Mouse (Mus musculus) frontal cortex, postnatal 14 days (tissue): Measurements from ENCODE around the gene F2.
A peak's percentile ranks its signal among the peaks of the same experiment; 100 is the strongest.
"Not testable (repeated sequence)": the region's sequence is repeated elsewhere in the genome, so short reads cannot be mapped to it uniquely, and the experiment has no call there.

ENCODE experiments used
- DNase-seq, 2 experiments: peaks; one replicate each; pipeline ENCODE4 v3.0.0; 2022; ENCODE audit warnings: low spot score in 2 of 2

F2 gene

DNA sequence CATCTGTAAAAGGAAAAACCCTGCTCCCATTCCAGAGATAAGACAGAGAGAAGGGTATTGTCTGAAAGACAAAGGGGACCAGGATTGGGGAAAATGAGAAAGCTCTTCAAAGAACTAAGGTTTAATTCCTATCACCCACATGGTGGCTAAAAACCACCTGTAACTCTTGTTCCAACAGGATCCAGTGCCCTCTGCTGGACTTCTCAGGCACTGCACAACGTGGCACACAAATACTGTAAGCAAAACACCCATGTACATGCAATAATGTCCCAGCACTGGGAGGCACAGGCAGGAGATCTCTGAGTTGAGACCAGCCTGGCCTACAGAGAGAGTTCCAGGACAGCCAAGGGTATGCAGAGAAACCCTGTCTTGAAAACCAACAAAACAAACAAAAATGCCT lies 10.5 kb upstream of the F2 start:
- peak in 1 of 2 experiments; percentile 49 for DNase-seq

DNA sequence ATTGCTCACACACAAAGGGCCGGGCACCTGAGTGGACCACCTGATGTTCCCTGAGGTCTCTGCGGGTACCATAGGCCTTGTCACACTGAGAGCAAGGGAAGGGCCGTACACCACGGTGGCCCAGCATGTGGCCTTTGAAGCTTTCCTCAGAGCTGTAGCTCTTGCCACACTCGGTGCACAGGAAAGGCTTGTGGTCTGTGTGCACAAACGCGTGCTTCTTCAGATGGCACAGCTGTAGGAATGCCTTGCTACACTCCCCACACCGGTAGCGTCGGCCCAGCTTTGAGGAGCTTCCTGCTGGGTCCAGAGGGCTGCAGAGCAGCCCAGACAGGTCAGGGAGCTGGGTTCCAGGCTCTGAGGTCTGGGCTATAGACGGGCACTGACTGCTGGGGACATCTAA lies 9.6 kb upstream of the F2 start:
- DNase-seq, result no peak

DNA sequence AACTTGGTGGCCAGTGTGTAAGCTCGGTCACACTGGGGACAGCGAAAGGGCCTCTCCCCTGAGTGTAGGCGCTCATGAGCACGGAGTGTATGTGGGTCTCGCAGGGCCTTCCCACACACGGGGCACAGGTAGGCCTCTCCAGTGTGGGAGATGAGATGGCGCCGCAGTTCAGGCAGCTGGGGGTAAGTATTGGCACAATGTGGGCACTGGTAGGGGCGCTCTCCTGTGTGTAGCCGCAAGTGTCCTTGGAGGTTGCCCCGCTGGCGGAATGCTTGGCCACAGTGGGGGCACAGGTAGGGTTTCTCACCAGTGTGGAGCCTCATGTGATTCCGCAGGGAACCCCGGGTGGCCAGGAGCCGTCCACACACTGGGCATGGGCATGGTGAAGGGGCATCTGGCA lies 9.1 kb upstream of the F2 start:
- no peak for DNase-seq

DNA sequence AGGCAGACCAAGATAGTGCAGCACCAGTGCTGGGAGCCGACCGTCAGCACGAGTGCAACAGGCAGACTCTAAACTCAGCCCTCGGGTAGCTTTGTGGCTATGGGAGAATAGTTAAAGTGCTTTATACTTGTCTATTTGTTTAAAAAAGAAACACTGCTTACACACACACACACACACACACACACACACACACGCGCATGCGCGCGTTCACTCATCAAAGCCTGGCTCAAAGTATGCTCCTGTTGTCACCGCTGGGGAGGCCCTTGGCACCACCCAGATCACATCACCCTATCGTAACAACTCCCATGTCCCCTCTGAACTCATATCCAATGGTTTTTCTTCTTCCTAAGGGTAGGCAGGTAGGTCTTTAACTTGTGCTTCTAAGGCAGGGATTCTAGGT lies 7.8 kb upstream of the F2 start:
- DNase-seq, result no peak

DNA sequence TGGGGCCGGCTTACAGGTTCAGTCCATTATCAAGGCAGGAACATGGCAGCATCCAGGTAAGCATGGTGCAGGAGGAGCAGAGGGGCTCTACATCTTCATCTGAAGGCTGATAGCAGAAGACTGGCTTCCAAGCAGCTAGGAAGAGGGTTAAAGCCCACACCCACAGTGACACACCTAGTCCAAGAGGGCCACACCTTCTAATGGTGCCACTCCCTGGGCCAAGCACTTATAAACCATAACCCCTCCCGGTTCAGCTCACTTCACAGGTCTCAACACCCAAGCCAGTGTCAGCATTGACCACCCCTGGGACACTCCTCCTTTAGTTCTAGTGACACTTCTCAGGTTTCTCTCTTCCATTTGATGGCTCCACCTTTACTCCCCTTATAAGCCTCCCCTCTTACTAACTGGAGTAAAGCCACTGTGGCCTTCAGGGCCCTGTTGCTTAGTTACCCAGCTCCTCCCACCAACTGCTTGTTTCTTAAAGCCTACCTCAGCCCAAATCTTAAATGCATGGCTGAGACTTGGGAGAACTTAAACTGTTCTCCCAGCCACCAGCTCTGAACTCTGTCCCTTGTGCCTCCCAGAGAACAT lies 6.7 kb upstream of the F2 start:
- DNase-seq, result no peak

DNA sequence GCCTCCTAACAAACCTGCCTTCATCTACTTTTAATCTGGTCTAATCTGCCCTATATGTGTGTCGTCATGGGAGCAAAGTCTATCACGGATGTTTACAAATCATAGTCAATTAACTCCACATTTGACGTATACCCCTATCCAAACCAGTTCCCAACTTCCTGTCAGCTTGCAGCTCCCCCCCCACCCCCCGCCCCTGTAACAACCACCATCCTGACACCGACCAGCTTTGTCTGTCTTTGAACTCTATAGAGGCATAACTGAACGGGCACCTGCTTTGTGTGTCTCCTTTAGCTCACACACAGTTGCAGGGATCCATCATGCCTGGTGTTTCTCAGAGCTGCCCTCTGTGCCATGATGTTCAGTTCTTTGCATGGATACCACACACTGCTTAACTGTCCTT lies 2.7 kb upstream of the F2 start:
- DNase-seq, result no peak

DNA sequence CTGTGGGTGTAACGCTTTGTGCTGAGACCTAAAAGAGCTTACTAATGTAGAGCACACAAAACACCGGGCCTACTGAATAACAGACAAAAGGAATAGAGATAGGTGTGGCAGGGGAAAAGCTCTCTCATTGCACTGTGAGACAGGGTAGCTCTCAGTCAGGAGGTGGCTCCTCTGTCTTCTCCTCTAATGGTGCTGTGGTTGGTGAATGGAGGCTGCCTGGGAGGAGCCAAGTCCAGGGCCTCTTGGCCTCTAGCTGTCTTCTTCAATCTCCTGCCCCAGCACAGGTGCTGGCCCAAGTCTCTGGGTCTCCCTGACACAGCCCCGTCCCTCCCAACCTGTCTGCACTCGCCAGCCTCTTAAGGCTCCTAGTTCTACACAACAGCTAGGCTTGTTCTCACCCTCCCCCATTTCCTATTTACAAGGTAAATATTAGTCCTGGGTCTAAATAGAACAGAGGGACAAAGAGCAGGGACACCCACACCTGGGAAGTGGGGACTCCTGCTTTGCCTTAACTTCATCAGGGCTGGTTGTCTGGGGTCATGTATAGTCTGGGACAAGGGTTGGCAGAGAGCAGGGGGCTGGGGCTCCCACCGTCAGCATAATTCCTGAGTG lies 619 bp upstream of the F2 start:
- no peak for DNase-seq

DNA sequence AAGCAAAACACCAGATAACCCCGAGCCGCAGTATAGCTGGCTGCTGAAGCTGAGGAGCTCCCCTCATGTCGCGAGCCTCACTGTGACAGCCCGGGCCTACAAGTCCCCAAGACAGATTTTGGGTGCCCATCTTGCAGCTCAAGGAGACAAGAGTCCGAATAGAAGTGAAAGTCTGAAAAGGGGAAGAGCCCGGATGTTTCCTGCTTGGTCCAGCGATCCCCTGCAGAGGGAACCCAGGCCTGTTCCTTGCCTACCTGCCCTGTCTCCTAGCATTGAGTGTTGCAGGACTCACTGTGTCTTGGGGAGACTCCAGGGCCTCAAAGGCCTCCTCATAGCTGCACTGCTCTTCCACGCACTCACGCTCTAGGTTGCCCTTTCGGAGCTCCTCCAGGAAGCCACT lies 728 bp downstream of the F2 start:
- DNase-seq, result no peak

DNA sequence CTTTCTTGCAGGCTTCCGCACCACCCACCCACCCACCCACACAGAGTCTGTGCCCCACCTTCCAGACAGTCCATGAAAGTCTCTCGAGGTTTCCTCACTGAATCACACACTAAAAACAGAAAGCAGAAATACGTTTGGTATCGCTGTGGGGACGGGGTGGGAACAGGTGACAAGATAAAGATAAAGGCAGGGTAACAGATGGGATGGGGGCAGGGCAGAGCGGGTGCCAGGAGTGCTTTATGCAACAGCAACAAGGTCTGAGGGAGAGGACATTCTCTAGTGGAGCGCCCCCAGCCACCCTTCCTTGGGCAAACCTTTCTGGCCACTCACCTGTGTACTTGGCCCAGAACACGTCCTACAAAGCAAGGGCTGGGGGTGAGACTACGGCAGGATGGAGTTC lies 1.4 kb downstream of the F2 start:
- no peak for DNase-seq

DNA sequence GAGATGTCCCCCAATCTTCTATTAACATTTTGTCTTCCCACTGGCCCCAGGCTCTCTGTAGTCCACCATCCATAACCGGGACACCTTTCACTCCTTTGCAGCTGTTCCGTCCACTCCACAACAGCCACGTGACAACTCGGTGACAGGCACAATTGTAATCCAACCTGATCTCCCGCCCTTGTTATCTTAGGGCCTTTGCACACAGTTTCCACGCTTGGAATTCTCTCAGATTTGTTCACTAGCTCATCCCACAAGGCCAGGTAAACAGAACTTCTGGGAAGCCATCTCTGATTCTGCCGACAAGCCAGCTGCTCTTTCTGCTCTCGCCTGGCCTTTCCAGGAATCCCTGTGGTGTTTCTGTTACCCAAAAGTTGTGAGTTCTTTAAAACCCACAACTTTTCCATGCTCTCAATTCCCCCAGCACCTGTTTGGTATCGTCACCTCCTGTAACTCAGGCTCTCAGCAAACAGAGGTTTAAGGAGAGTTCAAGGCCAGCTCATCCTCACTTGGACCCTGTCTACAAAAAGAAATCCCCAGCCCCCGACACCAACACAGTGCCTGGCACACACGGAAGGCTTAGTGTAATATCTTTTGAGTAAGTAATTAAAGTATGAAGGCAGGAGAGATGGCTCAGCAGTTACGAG lies 2.8 kb downstream of the F2 start:
- no peak for DNase-seq

DNA sequence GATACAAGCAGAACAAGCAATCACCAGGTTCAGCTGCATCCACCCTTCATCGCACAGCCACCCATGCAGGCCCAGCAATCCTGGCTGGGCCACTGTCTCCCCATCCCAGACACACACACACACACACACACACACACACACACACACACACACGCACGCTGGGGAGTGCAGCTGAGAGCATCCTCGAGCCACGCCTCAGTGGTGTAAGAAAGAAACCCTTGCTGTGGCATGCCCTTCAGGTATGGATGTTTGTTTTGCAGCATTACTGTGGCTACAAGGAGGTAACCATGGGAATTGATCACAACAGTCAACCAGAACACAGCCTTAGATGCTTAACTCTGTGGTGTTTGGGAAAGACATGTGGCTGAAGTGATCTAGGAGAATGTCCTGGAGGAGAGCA lies 3.9 kb downstream of the F2 start:
- no peak for DNase-seq

DNA sequence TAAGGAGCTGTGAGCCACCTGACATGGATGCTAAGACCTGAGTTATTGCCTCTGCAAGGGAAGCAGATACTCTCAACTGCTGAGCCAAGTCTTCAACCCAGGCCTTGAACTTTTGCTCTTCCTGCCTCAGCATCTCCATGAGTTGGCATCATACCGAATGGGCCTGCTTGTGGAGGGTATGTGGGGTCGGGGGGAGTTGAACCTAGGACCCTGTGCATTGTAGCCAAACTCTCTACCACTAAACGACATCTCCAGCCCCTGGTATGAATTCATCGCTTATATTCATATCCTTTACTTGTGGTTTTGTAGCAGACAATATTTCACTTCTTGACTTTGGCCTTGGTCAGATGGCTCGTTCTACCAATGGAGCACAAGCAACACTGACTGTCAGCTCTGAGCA lies 4.4 kb downstream of the F2 start:
- DNase-seq, result no peak

DNA sequence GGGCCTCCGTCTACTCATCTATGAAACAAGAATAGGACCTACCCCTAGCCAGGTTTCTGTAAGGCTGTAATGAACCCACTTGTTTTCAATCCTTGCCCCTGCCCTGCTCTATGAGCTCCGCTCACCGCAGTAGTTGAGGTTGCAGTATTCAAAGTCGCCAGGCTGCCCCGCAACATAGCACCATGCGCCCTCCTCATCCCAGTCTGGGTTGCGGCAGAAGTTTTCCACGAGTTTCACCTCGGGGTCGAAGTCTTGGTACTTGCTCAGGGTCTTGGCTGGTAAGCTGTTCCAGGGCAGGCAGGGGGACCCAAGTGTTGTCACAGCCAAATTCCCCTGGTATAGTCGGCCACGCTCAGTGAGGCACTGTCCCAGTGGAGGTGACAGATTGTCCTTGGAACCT lies 5.8 kb downstream of the F2 start:
- no peak for DNase-seq

DNA sequence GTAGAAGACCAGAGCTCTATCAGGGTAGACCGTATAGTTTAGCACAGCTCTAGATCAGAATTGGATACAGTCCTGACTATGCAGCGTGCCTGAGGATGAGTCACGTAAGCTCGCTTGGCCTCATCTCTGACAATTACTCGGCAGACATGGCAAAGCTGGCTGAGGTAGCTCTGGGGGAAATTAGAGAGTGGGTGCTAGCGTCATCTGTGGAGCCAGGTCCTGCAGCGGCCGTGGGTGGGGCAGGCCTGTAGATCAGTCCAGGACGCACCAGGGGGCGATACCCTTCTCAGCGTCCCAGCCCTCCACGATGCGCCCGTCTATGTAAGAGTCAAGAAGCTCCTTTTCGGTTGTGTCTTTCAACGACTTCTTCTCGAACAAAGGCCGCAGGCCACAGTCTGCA lies 6.5 kb downstream of the F2 start:
- no peak for DNase-seq

DNA sequence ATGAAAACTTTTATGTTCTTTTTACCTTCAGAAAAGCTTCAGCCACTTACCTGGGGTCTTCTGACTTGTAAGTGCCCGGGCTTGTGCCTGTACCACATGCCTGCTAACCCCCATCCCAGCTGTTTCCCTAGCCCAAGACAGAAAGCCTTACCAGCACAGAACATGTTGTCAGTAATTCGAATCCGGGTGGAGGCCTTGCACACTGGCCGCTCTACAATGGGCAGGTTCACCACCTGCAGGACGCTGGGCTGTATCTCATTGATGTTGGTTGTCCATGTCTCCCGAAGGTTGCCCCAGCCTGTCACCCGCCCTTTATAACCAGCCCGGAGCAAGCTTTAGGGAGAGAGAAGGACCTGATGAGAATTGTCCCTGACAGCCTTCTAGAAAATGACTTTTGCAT lies 8.0 kb downstream of the F2 start:
- DNase-seq, result no peak

DNA sequence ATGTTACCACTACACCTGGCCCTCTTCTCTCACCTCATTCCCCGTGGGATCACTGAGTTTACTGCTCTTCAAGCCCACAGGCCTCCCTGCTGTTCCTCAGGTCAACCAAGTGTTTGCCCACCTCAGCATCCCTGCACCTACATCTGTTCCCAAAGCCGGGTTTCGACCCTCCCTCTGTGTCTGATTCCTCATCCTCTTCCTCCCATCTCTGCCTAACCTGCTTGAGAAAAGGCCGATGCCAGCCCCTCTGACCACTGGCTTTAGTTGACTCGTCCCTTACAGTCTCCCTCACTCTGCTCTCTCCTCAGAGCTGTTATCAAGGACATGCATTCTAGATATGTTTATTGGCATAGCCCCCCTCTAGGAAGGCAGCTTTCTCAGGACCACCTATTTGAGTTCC lies 8.7 kb downstream of the F2 start:
- DNase-seq, result no peak

DNA sequence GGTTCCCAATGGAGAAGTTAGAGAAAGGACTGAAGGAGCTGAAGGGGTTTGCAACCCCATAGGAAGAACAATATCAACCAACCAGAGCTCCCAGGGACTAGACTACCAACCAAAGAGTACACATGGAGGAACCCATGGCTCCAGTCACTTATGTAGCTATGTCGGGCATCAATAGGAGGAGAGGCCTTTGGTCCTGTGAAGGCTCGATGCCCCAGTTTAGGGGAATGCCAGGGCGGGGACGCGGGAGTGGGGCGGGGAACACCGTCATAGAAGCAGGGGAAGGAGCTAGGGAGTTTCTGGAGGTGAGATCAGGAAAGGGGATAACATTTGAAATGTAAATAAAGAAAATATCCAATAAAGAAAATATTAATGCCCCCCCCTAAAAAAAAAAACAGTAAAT lies 12.8 kb downstream of the F2 start:
- DNase-seq, result not testable (repeated sequence)

DNA sequence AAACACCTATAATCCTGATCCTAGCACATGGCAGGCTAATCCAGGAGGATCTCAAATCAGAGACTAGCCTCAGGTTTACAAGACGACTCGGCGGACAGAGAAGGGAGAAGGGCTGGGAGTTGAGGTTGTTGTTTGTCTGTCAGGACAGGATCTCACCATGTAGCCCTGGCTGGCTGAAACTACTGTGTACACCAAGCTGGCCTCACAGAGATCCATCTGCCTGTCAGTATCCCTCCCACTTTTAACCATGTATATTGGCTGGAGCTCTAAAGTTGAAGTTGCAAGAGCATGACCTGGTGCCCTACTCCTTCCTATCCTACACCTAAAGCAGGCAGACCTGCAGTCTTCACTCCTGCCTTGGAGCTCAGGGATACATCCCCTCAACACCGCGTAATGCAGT lies 13.9 kb downstream of the F2 start:
- DNase-seq, result no peak

DNA sequence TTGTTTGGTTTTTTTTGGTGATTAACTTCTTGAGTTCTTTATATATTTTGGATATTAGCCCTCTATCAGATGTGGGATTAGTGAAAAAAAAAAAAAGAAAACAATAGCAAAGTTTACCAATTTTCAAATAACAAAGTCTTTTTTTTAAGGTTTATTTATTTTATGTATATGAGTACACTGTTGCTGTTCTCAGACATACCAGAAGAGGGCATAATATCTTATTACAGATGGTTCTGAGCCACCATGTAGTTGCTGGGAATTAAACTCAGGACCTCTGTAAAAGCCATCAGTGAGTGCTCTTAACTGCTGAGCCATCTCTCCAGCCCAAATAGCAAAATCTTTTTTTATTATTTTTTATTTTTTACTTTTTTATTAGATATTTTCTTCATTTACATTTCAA lies 26.8 kb downstream of the F2 start:
- not testable (repeated sequence) for DNase-seq

DNA sequence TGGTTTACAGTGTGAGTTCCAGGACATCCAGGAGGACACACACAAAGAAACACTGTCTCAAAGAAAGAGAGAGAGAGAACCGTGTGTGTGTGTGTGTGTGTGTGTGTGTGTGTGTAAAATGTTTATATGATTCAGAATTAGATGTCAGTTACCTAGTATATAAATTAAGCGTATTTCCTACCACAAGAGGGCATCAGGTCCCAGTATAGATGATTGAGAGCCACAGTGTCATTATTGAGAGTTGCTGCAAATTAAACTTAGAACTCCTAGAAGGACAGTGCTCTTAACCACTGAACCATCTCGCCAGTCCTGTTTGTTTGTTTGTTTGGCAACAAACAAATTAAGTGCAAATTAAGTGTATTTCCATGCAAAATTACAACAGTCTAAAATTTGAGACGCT lies 33.8 kb downstream of the F2 start:
- no peak for DNase-seq

DNA sequence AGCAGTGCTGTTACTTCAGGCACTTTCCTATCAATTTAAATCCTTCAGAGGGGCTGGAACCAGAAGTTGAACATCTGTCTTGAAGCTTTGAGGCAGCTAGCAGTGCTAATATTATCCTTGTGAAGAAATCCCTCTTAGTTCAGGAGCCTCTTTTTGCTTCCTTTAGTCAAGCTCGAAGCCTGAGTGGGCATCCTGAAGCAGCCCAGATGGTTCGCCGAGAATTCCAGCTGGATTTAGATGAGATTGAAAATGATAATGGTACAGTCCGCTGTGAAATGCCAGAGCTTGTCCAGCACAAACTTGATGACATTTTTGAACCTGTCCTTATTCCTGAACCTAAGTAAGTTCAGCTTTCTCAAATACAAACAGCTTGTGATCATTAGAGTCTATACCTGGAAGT lies 35.7 kb downstream of the F2 start:
- peak in 1 of 2 experiments; percentile 14 for DNase-seq

DNA sequence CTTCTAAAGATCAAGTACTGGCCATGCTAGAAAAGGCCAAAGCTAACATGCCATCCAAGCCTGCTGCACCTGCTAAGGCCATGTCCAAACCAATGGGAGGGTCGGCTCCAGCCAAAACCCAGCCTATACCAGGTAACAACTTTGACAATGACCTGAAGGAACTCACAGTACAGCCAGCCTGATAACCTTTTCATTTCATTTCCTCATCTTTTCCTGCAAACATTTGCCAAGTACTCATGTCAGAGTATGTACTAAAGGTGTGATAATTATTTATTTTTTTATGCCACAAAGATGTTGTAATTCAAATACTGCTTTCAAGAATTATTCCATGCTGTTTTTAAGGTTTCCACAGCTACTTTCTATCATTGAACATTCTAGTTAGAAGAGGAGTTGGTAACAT lies 50.0 kb downstream of the F2 start:
- no peak for DNase-seq

DNA sequence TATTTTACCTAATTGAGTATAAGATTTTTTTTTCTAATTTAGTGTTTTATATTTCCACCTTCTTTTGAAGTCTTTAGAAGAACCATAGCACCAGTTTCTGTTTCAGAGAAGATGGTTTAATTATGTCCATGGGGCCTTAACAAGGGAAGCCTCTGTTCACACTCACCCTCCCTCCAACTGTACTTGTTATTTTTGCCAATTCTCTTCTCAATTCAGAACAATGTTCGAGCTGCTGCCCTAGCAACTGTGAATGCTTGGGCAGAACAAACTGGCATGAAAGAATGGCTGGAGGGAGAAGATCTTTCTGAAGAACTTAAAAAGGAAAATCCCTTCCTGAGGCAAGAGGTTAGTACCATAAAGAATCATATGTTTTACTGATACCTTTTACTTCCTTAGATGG lies 55.3 kb downstream of the F2 start:
- peak in 1 of 2 experiments; percentile 4 for DNase-seq
